Mouse (Mus musculus): Measurements from ENCODE around the gene Col6a6.

The Col6a6 gene

GRCm38 (mm10) chr9:105801463-105801862 lies 26.5 kb downstream of the Col6a6 start:
- DNase-seq (ENCODE audit: low read depth): no peak

- DNase-seq (ENCODE audit: low read depth): no peak
Measured at GRCm38 (mm10) chr9:105800286-105800685, 27.7 kb downstream of the Col6a6 start.

GRCm38 (mm10) chr9:105796137-105796536 lies 31.8 kb downstream of the Col6a6 start:
- DNase-seq (ENCODE audit: low read depth): no peak

DNA sequence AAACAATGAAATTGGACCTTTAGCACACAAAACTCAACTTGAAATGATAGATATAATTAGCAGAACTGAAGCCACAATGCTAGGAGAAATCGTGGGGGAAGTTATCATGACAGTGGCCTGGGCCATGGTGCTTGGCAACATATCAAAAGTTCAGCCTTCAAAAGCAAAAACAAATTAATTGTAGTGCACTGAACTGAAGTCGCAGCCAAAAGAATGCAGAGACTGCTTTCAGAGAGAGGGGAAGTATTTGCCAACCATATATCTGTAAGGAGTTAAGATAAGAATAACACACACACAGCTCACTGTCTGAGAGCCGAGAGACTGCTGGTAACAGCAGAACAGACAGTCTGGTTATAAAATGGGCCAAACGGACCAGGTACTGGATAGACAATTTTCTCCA lies 33.0 kb downstream of the Col6a6 start:
- no peak for DNase-seq (ENCODE audit: low read depth)

DNA sequence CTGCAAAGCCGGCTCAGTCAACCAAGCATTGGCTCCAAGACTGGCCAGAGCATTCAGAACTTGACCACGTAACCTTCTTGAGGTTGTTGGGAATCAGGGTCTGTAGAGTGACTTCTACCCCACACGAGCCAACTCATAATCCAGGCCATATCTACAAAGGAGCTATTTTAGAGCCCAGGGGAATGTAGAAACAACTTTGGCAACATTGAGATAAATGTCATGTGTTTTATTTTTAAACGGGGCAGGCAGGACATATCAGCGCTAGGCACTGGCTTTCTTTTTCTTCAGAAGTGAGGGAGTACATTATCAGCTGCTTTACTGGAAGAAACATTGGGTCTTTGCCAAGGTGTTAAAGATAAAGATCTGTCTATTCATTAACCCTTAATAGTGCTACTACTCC lies 36.1 kb downstream of the Col6a6 start:
- no peak for DNase-seq (ENCODE audit: low read depth)

- no peak for DNase-seq (ENCODE audit: low read depth)
Measured at GRCm38 (mm10) chr9:105788203-105788602, 39.8 kb downstream of the Col6a6 start.

GRCm38 (mm10) chr9:105787800-105788199 lies 40.2 kb downstream of the Col6a6 start:
- DNase-seq (ENCODE audit: low read depth): no peak

DNA sequence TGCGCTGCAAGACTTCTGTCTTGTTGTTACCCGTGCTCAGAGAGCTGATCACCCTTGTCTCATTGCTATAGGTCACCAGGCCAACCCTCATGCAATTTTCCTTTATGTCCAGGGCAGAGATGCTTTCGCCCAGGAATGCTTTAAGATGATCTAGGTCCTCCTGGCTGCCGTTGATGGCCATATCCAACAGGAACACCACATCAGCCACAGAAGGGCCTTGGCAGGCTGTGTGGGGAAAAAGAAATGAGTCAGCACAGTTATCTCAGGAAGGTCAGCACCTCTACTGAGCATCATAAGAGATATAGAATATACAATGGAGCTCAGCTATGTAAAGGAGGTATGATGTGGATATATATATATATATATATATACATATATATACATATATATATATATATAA lies 43.9 kb downstream of the Col6a6 start:
- DNase-seq (ENCODE audit: low read depth): no peak

- DNase-seq (ENCODE audit: low read depth): no peak
Measured at GRCm38 (mm10) chr9:105780696-105781095, 47.3 kb downstream of the Col6a6 start.

DNA sequence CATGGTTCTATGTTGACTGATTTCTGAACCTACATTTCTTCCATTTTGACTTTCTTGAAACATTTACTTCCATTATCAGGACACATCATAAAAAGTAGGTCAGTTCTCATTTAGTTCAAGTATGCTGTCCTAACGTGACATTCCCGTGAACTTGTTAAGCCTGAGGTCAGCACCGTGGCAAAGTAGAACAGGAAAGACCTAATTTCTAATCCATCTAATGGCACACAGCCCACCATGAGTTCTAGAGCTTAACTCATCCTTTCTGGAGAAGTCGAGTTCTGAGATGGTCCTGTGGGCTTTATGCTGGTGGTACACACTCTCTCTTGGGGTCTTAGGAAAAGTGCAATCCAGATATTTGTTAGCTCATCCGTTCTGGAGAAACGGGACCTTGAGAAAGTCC lies 49.2 kb downstream of the Col6a6 start:
- no peak for DNase-seq (ENCODE audit: low read depth)

DNA sequence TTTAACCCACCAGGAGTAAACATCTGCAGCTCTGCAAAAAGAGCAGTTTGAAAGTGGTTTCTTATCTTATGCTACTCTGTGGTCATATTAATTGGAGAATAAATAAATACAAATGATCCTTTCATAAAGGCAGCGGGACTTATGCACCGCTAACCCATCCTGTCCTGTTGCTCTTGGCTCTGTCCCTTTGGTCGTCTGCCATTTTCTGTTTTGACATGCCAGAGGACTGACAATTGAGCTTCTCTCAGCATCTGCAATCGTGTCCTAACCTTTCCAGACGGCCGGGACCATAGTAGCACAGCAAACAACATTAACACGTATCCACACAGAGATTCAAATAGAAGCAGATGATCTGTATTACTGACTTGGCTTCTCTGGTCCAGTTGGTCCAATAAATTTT lies 53.1 kb downstream of the Col6a6 start:
- no peak for DNase-seq (ENCODE audit: low read depth)

GRCm38 (mm10) chr9:105774321-105774720 lies 53.6 kb downstream of the Col6a6 start:
- DNase-seq (ENCODE audit: low read depth): no peak

GRCm38 (mm10) chr9:105771380-105771779 lies 56.6 kb downstream of the Col6a6 start:
- no peak for DNase-seq (ENCODE audit: low read depth)

DNA sequence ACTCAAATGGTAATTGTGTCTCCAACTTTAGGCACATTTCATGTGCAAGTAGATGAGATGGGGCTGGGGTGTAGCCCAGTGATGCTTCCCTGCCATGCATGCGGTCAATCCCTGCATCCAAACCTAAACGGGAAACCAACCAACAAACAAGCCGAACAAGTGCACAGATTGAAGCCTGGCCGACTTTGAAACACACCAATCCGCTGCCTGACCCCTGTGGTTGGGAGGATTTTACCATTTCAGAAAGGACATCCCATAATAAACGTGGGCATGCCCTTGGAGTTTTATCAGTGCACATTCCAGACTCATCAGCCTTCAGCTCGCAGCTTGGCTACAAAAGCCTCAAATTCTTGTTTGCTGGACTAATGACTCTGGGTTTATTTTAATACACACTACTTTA lies 57.3 kb downstream of the Col6a6 start:
- no peak for DNase-seq (ENCODE audit: low read depth)

GRCm38 (mm10) chr9:105765891-105766290 lies 62.1 kb downstream of the Col6a6 start:
- no peak for DNase-seq (ENCODE audit: low read depth)

DNA sequence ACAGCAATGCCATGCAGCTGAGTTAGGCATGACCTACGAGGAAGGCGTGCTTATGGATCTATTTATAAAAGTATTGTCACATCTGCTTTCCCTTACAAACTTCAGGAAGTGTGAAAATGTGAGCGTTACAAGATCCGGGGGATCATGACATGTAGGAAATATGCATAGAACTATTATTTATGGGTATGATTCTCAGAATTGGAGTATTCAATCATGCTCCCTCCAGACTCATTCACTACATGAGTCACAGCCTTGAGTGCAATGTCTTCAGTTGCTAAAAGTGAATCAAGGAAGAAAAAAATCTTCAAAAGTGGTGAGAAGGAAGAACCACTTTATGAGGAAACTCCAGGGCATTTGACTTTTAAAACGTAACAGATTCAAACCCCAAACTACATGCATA lies 63.3 kb downstream of the Col6a6 start:
- DNase-seq (ENCODE audit: low read depth): no peak

DNA sequence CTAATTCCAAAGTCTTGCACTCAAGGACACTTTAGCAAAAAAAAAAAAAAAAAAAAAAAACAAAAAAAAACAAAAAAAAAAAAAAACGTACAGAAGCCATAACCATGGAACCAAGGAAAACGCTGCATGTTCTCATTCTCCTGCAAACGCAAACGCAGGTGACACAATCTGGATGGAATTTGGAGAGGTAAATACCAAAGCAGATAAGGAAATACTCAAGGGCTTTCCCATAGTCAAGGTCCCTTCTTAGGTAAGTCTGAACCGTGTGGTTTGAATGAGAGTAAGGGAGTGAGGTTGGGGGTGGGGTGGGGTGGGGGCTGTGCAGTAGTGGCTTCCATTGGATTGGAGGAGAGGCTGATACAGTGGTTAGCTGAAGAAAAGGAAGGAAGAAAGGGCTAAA lies 63.8 kb downstream of the Col6a6 start:
- no peak for DNase-seq (ENCODE audit: low read depth)

GRCm38 (mm10) chr9:105763625-105764024 lies 64.3 kb downstream of the Col6a6 start:
- DNase-seq (ENCODE audit: low read depth): no peak

- no peak for DNase-seq (ENCODE audit: low read depth)
Measured at GRCm38 (mm10) chr9:105762274-105762673, 65.7 kb downstream of the Col6a6 start.

DNA sequence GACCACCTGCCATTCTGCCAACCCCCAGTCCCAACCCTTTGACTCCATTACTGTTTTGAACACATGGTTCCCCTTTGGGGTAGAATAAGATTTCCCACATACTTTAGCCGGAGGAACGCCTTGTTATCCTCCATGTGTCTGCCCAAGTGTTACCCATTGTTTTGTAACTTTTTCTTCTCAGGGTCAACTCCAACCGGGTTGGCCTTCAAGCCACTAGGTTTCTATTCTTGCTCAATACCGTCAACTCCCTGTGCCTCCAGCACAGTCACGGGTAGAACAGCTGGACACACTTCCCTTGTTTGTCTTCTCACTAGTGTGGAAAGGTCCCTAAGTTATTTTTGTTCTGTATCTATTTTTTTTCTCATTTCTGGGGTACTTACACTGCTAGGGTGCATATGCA lies 69.1 kb downstream of the Col6a6 start:
- no peak for DNase-seq (ENCODE audit: low read depth)

- no peak for DNase-seq (ENCODE audit: low read depth)
Measured at GRCm38 (mm10) chr9:105758173-105758765, 69.7 kb downstream of the Col6a6 start.

DNA sequence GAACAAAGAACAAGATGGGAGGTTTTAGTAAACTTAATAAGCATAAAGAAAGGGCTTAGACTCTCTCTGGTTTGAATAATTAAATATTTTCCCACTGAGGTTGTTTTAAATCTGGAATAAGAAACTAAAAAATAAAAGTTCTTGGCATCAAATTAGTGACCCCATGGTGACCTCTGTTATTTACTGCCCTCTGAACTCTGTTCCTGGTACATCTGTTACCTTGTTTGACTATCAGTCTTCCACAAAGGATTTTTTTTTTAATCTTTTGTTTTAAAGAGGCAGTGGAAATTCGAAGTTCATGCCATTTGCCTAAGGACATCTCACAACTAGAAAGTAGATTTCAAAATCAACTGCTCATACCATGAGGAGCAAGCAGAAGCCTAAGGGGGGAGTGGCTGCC lies 73.7 kb downstream of the Col6a6 start:
- DNase-seq (ENCODE audit: low read depth): no peak

GRCm38 (mm10) chr9:105745861-105746260 lies 82.1 kb downstream of the Col6a6 start:
- DNase-seq (ENCODE audit: low read depth): no peak

- no peak for DNase-seq (ENCODE audit: low read depth)
Measured at GRCm38 (mm10) chr9:105740413-105740812, 87.5 kb downstream of the Col6a6 start.

DNA sequence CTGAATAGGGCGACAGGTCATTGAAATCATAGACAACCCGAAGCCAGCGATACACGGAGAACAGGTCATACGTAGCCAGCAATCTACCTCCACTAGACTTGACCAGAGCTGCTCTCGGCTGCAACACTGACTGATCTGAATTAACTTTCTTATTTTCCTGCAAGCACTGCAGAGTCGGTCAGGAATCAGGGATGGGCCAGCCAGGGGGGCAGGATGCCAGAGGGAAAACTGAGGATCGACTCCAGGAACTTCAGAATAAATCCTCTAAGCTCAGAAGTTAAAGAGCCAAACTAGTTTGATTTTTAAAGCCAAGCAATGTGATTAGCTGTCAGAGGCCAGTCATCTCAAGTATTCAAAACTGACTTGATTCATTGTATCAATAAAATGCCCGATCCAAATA lies 88.5 kb downstream of the Col6a6 start:
- DNase-seq (ENCODE audit: low read depth): no peak

All from induced T-regulatory cell, adult 2 months (primary cell).